Mouse (Mus musculus) liver, adult (tissue): ENCODE measurements around the gene Slc16a10.

Experiments used
- GATA4 ChIP-seq: IDR thresholded peaks from 2 replicates; pipeline ENCODE4 v1.6.1; 2014; ENCODE audit warnings: mild to moderate bottlenecking, low read length; ENCODE audit not compliant: insufficient replicate concordance

Gene Slc16a10

DNA sequence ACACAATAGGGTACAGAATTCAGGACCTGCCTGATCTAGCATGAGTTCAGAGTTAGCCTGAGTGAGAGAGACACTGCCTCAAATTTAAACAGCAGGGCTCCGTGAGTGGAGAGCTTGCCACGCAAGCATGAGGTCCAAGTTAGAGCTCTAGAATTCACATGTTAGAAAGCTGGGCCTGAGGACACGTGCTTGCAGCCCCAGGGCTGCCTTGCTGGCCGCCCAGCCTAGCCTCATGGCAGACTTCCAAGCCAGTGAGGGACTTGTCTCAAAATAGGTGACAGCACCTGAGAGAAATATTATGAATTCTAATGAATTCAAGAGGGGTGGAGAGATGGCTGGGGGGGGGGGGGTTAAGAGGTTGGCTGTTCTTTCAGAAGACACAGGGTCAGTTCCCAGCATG is 134.1 kb downstream of the Slc16a10 start:
- TF ChIP-seq GATA4, result no peak

- TF ChIP-seq GATA4, result no peak
These were observed 135.1 kb downstream of the Slc16a10 start for GRCm38 (mm10) chr10:40006963-40007362.

DNA sequence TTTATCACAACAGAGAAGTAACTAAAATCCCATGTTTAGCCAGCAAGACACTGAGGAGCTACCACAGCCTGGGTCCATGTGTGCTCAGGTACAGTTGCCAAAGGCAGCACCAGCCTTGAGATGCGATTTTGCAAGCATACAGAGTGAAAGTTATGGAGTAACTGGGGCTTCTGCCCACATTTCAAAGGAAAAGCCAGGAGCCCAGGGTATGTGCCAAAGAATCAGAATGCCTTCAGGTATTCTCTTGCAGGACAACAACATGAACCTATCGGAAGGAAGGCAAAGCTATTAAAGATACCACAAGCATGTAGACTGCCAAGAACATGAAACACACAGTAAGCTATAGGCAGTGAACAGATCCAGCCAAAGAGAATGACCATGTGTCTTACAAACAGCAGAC is 141.3 kb downstream of the Slc16a10 start:
- no peak for TF ChIP-seq GATA4

- TF ChIP-seq GATA4, result peak; percentile 98
These were observed 150.9 kb downstream of the Slc16a10 start for GRCm38 (mm10) chr10:39991155-39991554.

GRCm38 (mm10) chr10:39986466-39986865 is 155.6 kb downstream of the Slc16a10 start, which contains the start of gene Mfsd4b5:
TSS of gene Mfsd4b5 (minus strand) at chr10:39986646.
- no peak for TF ChIP-seq GATA4
